Mouse (Mus musculus): Measurements from ENCODE around the gene Cmip.

- no peak for TF ChIP-seq GATA1 (IDR thresholded peaks at IDR 0.05; ENCODE audit: borderline replicate concordance, low read length)
- no peak for TF ChIP-seq FLI1 (IDR thresholded peaks at IDR 0.05; ENCODE audit: low read length)
Measured at GRCm38 (mm10) chr8:117440759-117441158, 183.9 kb downstream of the Cmip start.
